Mouse (Mus musculus) limb, embryonic 15.5 days (tissue): ENCODE data around the gene Fgf13. TPM values are rescaled to one million over a fixed set of nuclear protein-coding genes. Genes with fewer than 3 reads are reported as not detected.

ENCODE experiments used
- ATAC-seq: fragments of 200-750 bp; cut with Nextera tagmentation; 2 replicates; pipeline ENCODE4 v1.8.0; 2017; ENCODE audit warnings: low read depth, moderate TSS enrichment; ENCODE audit not compliant: insufficient number of reproducible peaks, low FRiP score, low TSS enrichment
- H3K27ac ChIP-seq: fragments of 300-500 bp; sonication (generic); 2 replicates; pipeline ENCODE4 v1.5.1; 2015; ENCODE audit warnings: moderate library complexity, mild to moderate bottlenecking, inconsistent platforms
- H3K27me3 ChIP-seq: fragments of 300-500 bp; sonication (generic); 2 replicates; pipeline ENCODE4 v1.6.1; 2015; ENCODE audit warnings: inconsistent platforms
- H3K36me3 ChIP-seq: fragments of 300-500 bp; sonication (generic); 2 replicates; pipeline ENCODE4 v1.6.1; 2015; ENCODE audit warnings: inconsistent platforms
- H3K4me1 ChIP-seq: fragments of 300-500 bp; sonication (generic); 2 replicates; pipeline ENCODE4 v1.6.1; 2015; ENCODE audit warnings: inconsistent platforms
- H3K4me2 ChIP-seq: fragments of 300-500 bp; sonication (generic); 2 replicates; pipeline ENCODE4 v1.6.1; 2015; ENCODE audit warnings: mild to moderate bottlenecking, inconsistent platforms
- H3K4me3 ChIP-seq: fragments of 300-500 bp; sonication (generic); 2 replicates; pipeline ENCODE4 v1.5.1; 2015; ENCODE audit warnings: mild to moderate bottlenecking, inconsistent platforms
- H3K9ac ChIP-seq: fragments of 300-500 bp; sonication (generic); 2 replicates; pipeline ENCODE4 v1.6.1; 2015; ENCODE audit warnings: inconsistent platforms
- H3K9me3 ChIP-seq: fragments of 300-500 bp; sonication (generic); 2 replicates; pipeline ENCODE4 v1.6.1; 2016; ENCODE audit warnings: inconsistent platforms
- WGBS: fragments of 180-500 bp; shearing (Covaris S2); methylation state at CpG from one replicate; pipeline ENCODE4 v1.1.7; 2015; 5-methylcytosine and 5-hydroxymethylcytosine counted together
- polyA plus RNA-seq: library from polyadenylated mRNA; unstranded; fragments of >200 nt; fragmentation: Nextera tagmentation; extraction: Ambion mirVana; gene quantifications from 2 replicates; pipeline ENCODE4 v1.2.1, GENCODE M21; 2015

The Fgf13 gene
- polyA plus RNA-seq, 1 experiment from 2014 or later = 17.2 TPM

- H3K4me3 ChIP-seq = no peak overlapping the region
- no peak overlapping the region for H3K9ac ChIP-seq
- 68% methylated on average over 4 of the region's 4 CpGs for WGBS
- H3K9me3 ChIP-seq = no peaks in the 10 kb centered on the region
- H3K27ac ChIP-seq = no peak overlapping the region
- H3K4me2 ChIP-seq = no peak overlapping the region
- no peaks in the 10 kb centered on the region for H3K27me3 ChIP-seq
- H3K4me1 ChIP-seq = no peaks in the 10 kb centered on the region
- no peaks in the 10 kb centered on the region for H3K36me3 ChIP-seq
- ATAC-seq = no peak
Measured at GRCm38 (mm10) chrX:59179627-59180026, 388.2 kb downstream of the Fgf13 start.

DNA sequence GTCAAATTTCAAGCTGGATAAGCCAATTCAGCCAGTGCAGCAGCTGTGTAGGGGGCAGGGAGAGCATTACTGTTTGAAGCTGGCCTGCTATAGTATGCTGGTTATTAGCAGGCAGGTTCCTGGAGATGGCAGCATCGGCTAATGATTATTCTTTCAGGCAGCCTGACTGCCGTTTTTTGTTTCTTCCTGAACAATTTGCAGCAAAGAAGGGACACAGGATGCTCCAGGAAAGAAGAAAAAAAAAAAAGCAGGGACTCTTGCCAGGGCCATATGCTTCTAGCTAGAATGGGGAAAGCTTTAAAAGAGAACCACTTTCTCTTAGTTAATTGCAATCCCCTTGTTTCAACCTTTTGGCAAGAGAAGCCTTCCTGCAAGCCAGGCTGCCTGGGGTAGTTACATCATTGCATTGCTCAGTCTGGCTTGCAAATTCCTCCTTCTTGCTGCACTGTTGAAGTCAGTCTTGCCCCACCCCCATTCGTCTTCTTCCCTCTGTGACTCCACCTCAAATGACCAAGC is 388.7 kb downstream of the Fgf13 start:
- Histone ChIP-seq H3K4me1 (no peaks in the 10 kb centered on the region), H3K27ac (no peak overlapping the region), H3K9me3 (no peaks in the 10 kb centered on the region), H3K4me2 (no peak overlapping the region), H3K4me3 (no peak overlapping the region), H3K9ac (no peak overlapping the region), H3K36me3 (no peaks in the 10 kb centered on the region), H3K27me3 (no peaks in the 10 kb centered on the region)
- 26% methylated on average over 3 of the region's 3 CpGs for WGBS
- no peak for ATAC-seq

DNA sequence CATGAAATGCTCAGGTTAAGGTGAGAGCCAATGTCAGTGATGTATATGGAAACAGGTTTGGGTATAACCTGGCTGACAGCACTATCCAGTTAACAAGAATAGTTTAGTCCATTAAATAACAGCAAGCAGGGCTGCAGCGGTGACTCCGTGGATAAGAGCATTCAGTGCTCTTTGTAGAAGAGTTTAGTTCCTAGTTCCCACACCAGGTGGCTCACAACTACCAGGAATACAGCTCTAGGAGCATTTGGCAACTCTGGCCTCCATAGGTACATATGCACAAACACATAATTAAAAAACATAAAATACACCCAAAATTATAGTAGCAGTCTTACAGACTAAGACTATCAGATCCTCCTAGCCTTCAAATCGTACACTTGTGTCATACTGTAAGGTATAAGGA is 390.2 kb downstream of the Fgf13 start:
- Histone ChIP-seq H3K4me1 (no peaks in the 10 kb centered on the region), H3K4me2 (no peak overlapping the region), H3K9me3 (no peaks in the 10 kb centered on the region), H3K27ac (no peak overlapping the region), H3K4me3 (no peak overlapping the region), H3K9ac (no peak overlapping the region), H3K36me3 (no peaks in the 10 kb centered on the region), H3K27me3 (no peaks in the 10 kb centered on the region)
- WGBS = 65% methylated on average over 3 of the region's 3 CpGs
- ATAC-seq = no peak

DNA sequence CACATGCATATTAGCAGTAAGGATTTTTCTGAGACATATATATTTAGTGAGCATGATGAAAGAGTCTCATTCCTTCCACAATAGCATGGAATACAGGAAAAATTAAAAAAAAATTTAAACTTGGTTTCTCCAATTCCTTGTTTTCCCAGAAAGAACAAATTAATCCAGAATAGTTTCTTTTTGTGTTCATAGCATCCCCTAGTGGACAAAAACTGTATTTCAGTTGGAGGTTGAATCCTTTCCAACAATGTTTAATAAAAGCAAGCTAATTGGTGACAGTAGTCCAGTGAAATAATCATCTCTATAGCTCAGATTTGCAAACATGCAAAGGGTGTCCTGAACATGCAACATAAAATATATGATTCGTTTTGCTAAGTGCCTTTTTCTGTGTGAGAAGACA is 395.7 kb downstream of the Fgf13 start:
- WGBS = 3% methylated on average over 1 of the region's 1 CpGs
- no peak for ATAC-seq
- H3K4me1 ChIP-seq = no peaks in the 10 kb centered on the region
- H3K27me3 ChIP-seq = no peaks in the 10 kb centered on the region
- H3K4me2 ChIP-seq = no peak overlapping the region
- no peaks in the 10 kb centered on the region for H3K9me3 ChIP-seq
- no peak overlapping the region for H3K27ac ChIP-seq
- no peak overlapping the region for H3K4me3 ChIP-seq
- no peak overlapping the region for H3K9ac ChIP-seq
- no peaks in the 10 kb centered on the region for H3K36me3 ChIP-seq

GRCm38 (mm10) chrX:59166763-59167162 is 401.1 kb downstream of the Fgf13 start:
- no peaks in the 10 kb centered on the region for H3K4me1 ChIP-seq
- 75% methylated on average over 2 of the region's 2 CpGs for WGBS
- H3K4me3 ChIP-seq = no peak overlapping the region
- no peaks in the 10 kb centered on the region for H3K36me3 ChIP-seq
- no peak for ATAC-seq
- H3K27ac ChIP-seq = no peak overlapping the region
- no peak overlapping the region for H3K9ac ChIP-seq
- no peaks in the 10 kb centered on the region for H3K9me3 ChIP-seq
- H3K4me2 ChIP-seq = no peak overlapping the region
- no peaks in the 10 kb centered on the region for H3K27me3 ChIP-seq

DNA sequence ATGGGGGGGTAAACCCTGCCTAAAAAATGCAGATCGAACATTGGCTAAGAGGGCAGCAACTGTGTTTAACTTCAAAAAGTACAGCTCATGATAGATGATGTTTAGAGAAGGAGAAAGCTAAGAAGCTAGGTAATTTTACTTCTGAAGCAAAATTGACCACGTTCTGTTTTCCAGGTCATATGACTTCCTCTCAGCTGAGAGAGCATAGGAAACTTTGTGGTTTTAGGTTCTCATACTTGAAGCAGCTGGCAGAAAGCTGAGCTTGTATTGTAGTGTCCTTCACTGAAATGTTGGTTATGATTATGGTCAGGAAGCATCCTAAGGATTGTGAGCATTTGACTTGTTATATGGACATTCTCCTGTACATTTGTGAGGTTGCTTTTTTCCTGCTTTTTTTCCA is 425.9 kb downstream of the Fgf13 start:
- 67% methylated on average over 2 of the region's 2 CpGs for WGBS
- no peak for ATAC-seq

GRCm38 (mm10) chrX:59134928-59135361 is 432.9 kb downstream of the Fgf13 start:
- WGBS = 19% methylated on average over 8 of the region's 8 CpGs
- Histone ChIP-seq H3K9ac (no peak overlapping the region), H3K4me3 (peak overlapping the region; percentile 55), H3K4me2 (peak overlapping the region; percentile 62), H3K9me3 (no peaks in the 10 kb centered on the region), H3K27ac (no peak overlapping the region), H3K4me1 (no peaks in the 10 kb centered on the region; the same call in 1 of the 2 replicates), H3K36me3 (no peaks in the 10 kb centered on the region), H3K27me3 (peaks cover 13% of the 10 kb centered on the region)
- no peak for ATAC-seq

More for the DNA sequence above, 425.9 kb downstream of the Fgf13 start:
- no peaks in the 10 kb centered on the region for H3K4me1 ChIP-seq
- no peaks in the 10 kb centered on the region for H3K9me3 ChIP-seq
- H3K4me2 ChIP-seq = no peak overlapping the region
- no peak overlapping the region for H3K9ac ChIP-seq
- no peak overlapping the region for H3K27ac ChIP-seq
- H3K27me3 ChIP-seq = no peaks in the 10 kb centered on the region
- H3K4me3 ChIP-seq = no peak overlapping the region
- no peaks in the 10 kb centered on the region for H3K36me3 ChIP-seq

GRCm38 (mm10) chrX:59134166-59134861 is 433.6 kb downstream of the Fgf13 start:
- Histone ChIP-seq H3K4me2 (peak overlapping the region; percentile 62), H3K4me1 (no peaks in the 10 kb centered on the region; the same call in 1 of the 2 replicates), H3K9me3 (no peaks in the 10 kb centered on the region), H3K9ac (0 out of 2 replicates have a peak overlapping the region, but pooled peaks have one; percentile 31), H3K36me3 (no peaks in the 10 kb centered on the region), H3K27ac (peak overlapping the region; percentile 43; the same call in 1 of the 2 replicates), H3K27me3 (peaks cover 13% of the 10 kb centered on the region), H3K4me3 (peak overlapping the region; percentile 55)
- ATAC-seq = peak; percentile 55; the same call in 1 of the 2 replicates
- 25% methylated on average over 58 of the region's 75 CpGs for WGBS

DNA sequence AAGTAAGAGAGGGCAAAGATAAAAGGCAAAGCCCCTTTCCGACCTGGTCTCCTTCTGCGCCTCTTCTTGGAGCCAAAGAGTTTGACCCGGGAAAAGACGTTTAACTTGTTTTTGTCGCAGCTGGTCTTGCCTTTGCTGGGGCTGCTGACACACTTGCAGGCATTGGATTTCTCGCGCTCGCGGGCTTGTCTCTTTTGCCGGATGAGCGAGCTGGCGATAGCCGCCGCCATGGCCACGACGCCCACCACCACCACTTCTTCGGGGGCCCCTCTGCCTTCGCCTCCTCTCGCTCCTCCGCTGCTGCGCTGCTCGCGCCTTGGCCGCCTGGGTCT is 434.1 kb downstream of the Fgf13 start:
- 20% methylated on average over 24 of the region's 24 CpGs for whole genome bisulfite sequencing
- no peak for ATAC-seq
- no peaks in the 10 kb centered on the region for H3K9me3 ChIP-seq

DNA sequence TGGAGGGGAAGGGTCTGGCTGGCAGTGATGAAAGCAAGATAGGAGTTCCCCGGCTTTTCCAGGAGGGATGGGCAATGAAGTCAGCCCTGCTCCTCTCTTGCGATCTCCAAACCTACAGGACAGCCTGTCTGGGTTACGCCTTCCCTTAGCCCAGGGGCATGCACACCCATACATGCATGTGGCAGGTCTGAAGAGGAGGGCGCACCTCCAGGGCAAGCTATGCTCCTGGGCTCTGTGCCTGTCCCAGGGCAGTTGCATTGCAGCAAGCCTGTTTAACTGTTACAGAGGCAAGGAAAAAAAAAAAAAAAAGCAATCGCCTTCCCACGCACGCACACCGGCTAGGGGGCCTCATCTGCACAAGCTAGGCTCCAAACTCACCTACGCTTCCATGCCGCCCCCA is 434.5 kb downstream of the Fgf13 start:
- ATAC-seq = no peak
- Histone ChIP-seq H3K9ac (no peak overlapping the region), H3K4me2 (peak overlapping the region; percentile 62), H3K36me3 (no peaks in the 10 kb centered on the region), H3K4me3 (peak overlapping the region; percentile 55), H3K27ac (no peak overlapping the region), H3K4me1 (no peaks in the 10 kb centered on the region; the same call in 1 of the 2 replicates), H3K27me3 (peaks cover 13% of the 10 kb centered on the region), H3K9me3 (no peaks in the 10 kb centered on the region)
- WGBS = 19% methylated on average over 10 of the region's 10 CpGs

More for the DNA sequence above, 434.1 kb downstream of the Fgf13 start:
- peak overlapping the region; percentile 62 for H3K4me2 ChIP-seq
- H3K36me3 ChIP-seq = no peaks in the 10 kb centered on the region
- peak overlapping the region; percentile 55 for H3K4me3 ChIP-seq
- peaks cover 13% of the 10 kb centered on the region for H3K27me3 ChIP-seq
- no peaks in the 10 kb centered on the region; the same call in 1 of the 2 replicates for H3K4me1 ChIP-seq
- H3K27ac ChIP-seq = 0 out of 2 replicates have a peak overlapping the region, but pooled peaks have one; percentile 43
- H3K9ac ChIP-seq = 0 out of 2 replicates have a peak overlapping the region, but pooled peaks have one; percentile 31

DNA sequence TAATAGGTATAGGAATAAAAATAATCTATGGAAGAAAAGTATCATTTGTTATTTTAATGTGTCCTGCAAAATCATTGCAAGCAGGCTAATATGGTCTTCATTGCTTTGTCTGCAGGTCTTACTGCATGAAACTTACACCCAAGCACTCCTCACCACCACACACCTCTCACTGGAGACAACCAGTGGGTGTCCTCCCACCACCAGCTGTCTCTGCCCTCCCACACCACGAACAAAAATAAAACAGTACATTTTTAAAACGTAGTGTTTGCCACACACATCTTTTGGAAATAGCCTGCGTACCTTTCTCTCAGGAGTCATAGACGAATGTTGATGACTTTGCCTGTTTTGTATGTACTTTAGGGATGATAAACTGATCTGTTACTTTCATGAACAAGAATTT is 441.2 kb downstream of the Fgf13 start:
- no peaks in the 10 kb centered on the region for H3K9me3 ChIP-seq
- H3K27me3 ChIP-seq = no peaks in the 10 kb centered on the region
- no peak overlapping the region for H3K9ac ChIP-seq
- ATAC-seq = no peak
- H3K4me3 ChIP-seq = no peak overlapping the region
- no peak overlapping the region for H3K4me2 ChIP-seq
- H3K27ac ChIP-seq = no peak overlapping the region
- no peaks in the 10 kb centered on the region for H3K4me1 ChIP-seq
- 68% methylated on average over 4 of the region's 4 CpGs for WGBS
- H3K36me3 ChIP-seq = no peaks in the 10 kb centered on the region

- Histone ChIP-seq H3K4me1 (no peaks in the 10 kb centered on the region), H3K27ac (no peak overlapping the region), H3K4me2 (no peak overlapping the region), H3K9ac (no peak overlapping the region), H3K9me3 (no peaks in the 10 kb centered on the region), H3K27me3 (no peaks in the 10 kb centered on the region), H3K4me3 (no peak overlapping the region), H3K36me3 (no peaks in the 10 kb centered on the region)
- no peak for ATAC-seq
Measured at GRCm38 (mm10) chrX:59113187-59113586, 454.7 kb downstream of the Fgf13 start.
